Mouse (Mus musculus) neutrophil, adult 59 days (primary cell): Measurements from ENCODE around the gene Rtp2. TPM values are rescaled to one million over a fixed set of nuclear protein-coding genes. Genes with fewer than 3 reads are reported as not detected.

Source experiments
- total RNA-seq, 2 experiments: library from RNA; stranded (reverse); gene quantifications; 1 replicate in 1 of 2; 2 replicates in 1 of 2; pipeline ENCODE4 v1.2.4; 2023

Gene Rtp2
- not detected for total RNA-seq

GRCm38 (mm10) chr16:23932294-23932693, at the start of gene Rtp2:
Gene Rtp2, minus strand, starts transcription at chr16:23932394.

GRCm38 (mm10) chr16:23890636-23891035, 41.6 kb downstream of the Rtp2 start, which contains the start of gene Sst:
Gene Sst, minus strand, starts transcription at chr16:23890958.

Other genes starting within 250 kb of the Rtp2 start
- gene Sst, start 41.4 kb downstream of the Rtp2 start, total RNA-seq, result not detected
- gene Gm37419, start 56.1 kb upstream of the Rtp2 start, total RNA-seq, result not detected
- 10 to 100 TPM; 74.3 to 77.4 TPM for gene Bcl6, start 56.5 kb upstream of the Rtp2 start, total RNA-seq